Mouse (Mus musculus): ENCODE measurements around the gene Shc2. TPM values are rescaled to one million over a fixed set of nuclear protein-coding genes. Genes with fewer than 3 reads are reported as not detected.

The Shc2 gene
- total RNA-seq, 2 experiments from 2014 or later: 3.3 to 5.9 TPM

- no peak for DNase-seq (ENCODE audit: low spot score in 2 of 2)
Observed at GRCm38 (mm10) chr10:79615860-79616259, 21.9 kb downstream of the Shc2 start.

- DNase-seq (ENCODE audit: low spot score in 2 of 2): no peak
Observed at GRCm38 (mm10) chr10:79614305-79614643, 23.4 kb downstream of the Shc2 start.

- peak in 1 of 2 experiments; percentile 28 for DNase-seq (ENCODE audit: low spot score in 2 of 2)
Observed at GRCm38 (mm10) chr10:79613578-79614304, 24.0 kb downstream of the Shc2 start, which contains the start of gene C2cd4c. Gene C2cd4c (minus strand): TSS chr10:79614025.

GRCm38 (mm10) chr10:79612192-79613135 is 25.3 kb downstream of the Shc2 start:
- no peak for DNase-seq (ENCODE audit: low spot score in 2 of 2)

GRCm38 (mm10) chr10:79611296-79611695 is 26.4 kb downstream of the Shc2 start:
- no peak for DNase-seq (ENCODE audit: low spot score in 2 of 2)

GRCm38 (mm10) chr10:79609276-79609675 is 28.4 kb downstream of the Shc2 start:
- DNase-seq (ENCODE audit: low spot score in 2 of 2): no peak

GRCm38 (mm10) chr10:79607892-79608291 is 29.8 kb downstream of the Shc2 start:
- DNase-seq (ENCODE audit: low spot score in 2 of 2): no peak

GRCm38 (mm10) chr10:79606537-79606936 is 31.2 kb downstream of the Shc2 start:
- DNase-seq (ENCODE audit: low spot score in 2 of 2): no peak

GRCm38 (mm10) chr10:79597936-79598230 is 39.8 kb downstream of the Shc2 start:
- DNase-seq (ENCODE audit: low spot score in 2 of 2): no peak

- DNase-seq (ENCODE audit: low spot score in 2 of 2): no peak
Observed at GRCm38 (mm10) chr10:79597051-79597935, 40.4 kb downstream of the Shc2 start.

GRCm38 (mm10) chr10:79595590-79595929 is 42.2 kb downstream of the Shc2 start:
- no peak for DNase-seq (ENCODE audit: low spot score in 2 of 2)

- peak in 1 of 2 experiments; percentile 48 for DNase-seq (ENCODE audit: low spot score in 2 of 2)
Observed at GRCm38 (mm10) chr10:79594872-79595589, 42.7 kb downstream of the Shc2 start.

- DNase-seq (ENCODE audit: low spot score in 2 of 2): no peak
Observed at GRCm38 (mm10) chr10:79594111-79594510, 43.6 kb downstream of the Shc2 start.

GRCm38 (mm10) chr10:79590702-79591101 is 47.0 kb downstream of the Shc2 start:
- DNase-seq (ENCODE audit: low spot score in 2 of 2): no peak

- no peak for DNase-seq (ENCODE audit: low spot score in 2 of 2)
Observed at GRCm38 (mm10) chr10:79587752-79588126, 50.0 kb downstream of the Shc2 start.

- no peak for DNase-seq (ENCODE audit: low spot score in 2 of 2)
Observed at GRCm38 (mm10) chr10:79587061-79587751, 50.5 kb downstream of the Shc2 start, which contains the start of gene Theg. Gene Theg (minus strand): TSS chr10:79587331.

- no peak for DNase-seq (ENCODE audit: low spot score in 2 of 2)
Observed at GRCm38 (mm10) chr10:79586243-79586642, 51.5 kb downstream of the Shc2 start.

- no peak for DNase-seq (ENCODE audit: low spot score in 2 of 2)
Observed at GRCm38 (mm10) chr10:79585723-79586122, 52.0 kb downstream of the Shc2 start.

GRCm38 (mm10) chr10:79585136-79585535 is 52.6 kb downstream of the Shc2 start:
- no peak for DNase-seq (ENCODE audit: low spot score in 2 of 2)

GRCm38 (mm10) chr10:79584426-79584825 is 53.3 kb downstream of the Shc2 start:
- no peak for DNase-seq (ENCODE audit: low spot score in 2 of 2)
